Mouse (Mus musculus): ENCODE results near the gene Tent4a. TPM values are rescaled to one million over a fixed set of nuclear protein-coding genes. Genes with fewer than 3 reads are reported as not detected.

The Tent4a gene
- polyA plus RNA-seq, 1 experiment = 1.1 TPM

GRCm38 (mm10) chr13:69537366-69537765 is 2.9 kb upstream of the Tent4a start:
- Histone ChIP-seq H3K4me3 (replicated peaks) (no peak overlapping the region), H3K4me1 (ENCODE audit: control insufficient read depth) (peaks cover 41% of the 10 kb centered on the region)
- TF ChIP-seq GATA1 (IDR thresholded peaks at IDR 0.05; ENCODE audit: low read length) = no peak

GRCm38 (mm10) chr13:69536021-69536420 is 1.6 kb upstream of the Tent4a start:
- no peaks in the 10 kb centered on the region for H3K9me3 ChIP-seq (ENCODE audit: control insufficient read depth, low read length)
- H3K4me1 ChIP-seq (ENCODE audit: control insufficient read depth) = peaks cover 52% of the 10 kb centered on the region
- H3K36me3 ChIP-seq (ENCODE audit: control insufficient read depth) = peaks cover 10% of the 10 kb centered on the region
- TF ChIP-seq TAL1 (IDR thresholded peaks at IDR 0.05; ENCODE audit: low read length) = no peak
- TF ChIP-seq GATA1 (IDR thresholded peaks at IDR 0.05; ENCODE audit: low read length) = no peak
- no peaks in the 10 kb centered on the region for H3K27me3 ChIP-seq (ENCODE audit: control insufficient read depth)
- peak overlapping the region; percentile 98 for H3K4me3 ChIP-seq (replicated peaks)

More at GRCm38 (mm10) chr13:69537366-69537765, 2.9 kb upstream of the Tent4a start:
- H3K9me3 ChIP-seq (ENCODE audit: control insufficient read depth, low read length) = no peaks in the 10 kb centered on the region
- no peaks in the 10 kb centered on the region for H3K27me3 ChIP-seq (ENCODE audit: control insufficient read depth)
- no peaks in the 10 kb centered on the region for H3K36me3 ChIP-seq (ENCODE audit: control insufficient read depth)

GRCm38 (mm10) chr13:69534654-69535551 is 486 bp upstream of the Tent4a start:
- no peaks in the 10 kb centered on the region for H3K9me3 ChIP-seq (ENCODE audit: control insufficient read depth, low read length)
- H3K4me1 ChIP-seq (ENCODE audit: control insufficient read depth) = peaks cover 63% of the 10 kb centered on the region
- peak overlapping the region; percentile 98 for H3K4me3 ChIP-seq (replicated peaks)
- no peaks in the 10 kb centered on the region for H3K27me3 ChIP-seq (ENCODE audit: control insufficient read depth)
- H3K36me3 ChIP-seq (ENCODE audit: control insufficient read depth) = peaks cover 21% of the 10 kb centered on the region
- TF ChIP-seq GATA1 (IDR thresholded peaks at IDR 0.05; ENCODE audit: low read length) (no peak), TAL1 (IDR thresholded peaks at IDR 0.05; ENCODE audit: low read length) (no peak)

- H3K4me3 ChIP-seq (replicated peaks) = peak within 1 kb of the TSS; percentile 98
- peaks cover 69% of the 10 kb centered on the region for H3K4me1 ChIP-seq (ENCODE audit: control insufficient read depth)
- no peaks in the 10 kb centered on the region for H3K27me3 ChIP-seq (ENCODE audit: control insufficient read depth)
- no peak for TF ChIP-seq TAL1 (IDR thresholded peaks at IDR 0.05; ENCODE audit: low read length)
- TF ChIP-seq GATA1 (IDR thresholded peaks at IDR 0.05; ENCODE audit: low read length) = no peak
- H3K9me3 ChIP-seq (ENCODE audit: control insufficient read depth, low read length) = no peaks in the 10 kb centered on the region
- H3K36me3 ChIP-seq (ENCODE audit: control insufficient read depth) = peaks cover 29% of the 10 kb centered on the region
These were observed 748 bp downstream of the Tent4a start, which contains the start of gene Nsun2 for GRCm38 (mm10) chr13:69533405-69534333. Gene Nsun2, plus strand, starts transcription at chr13:69533746.

GRCm38 (mm10) chr13:69532893-69533404 is 1.5 kb downstream of the Tent4a start:
- peaks cover 70% of the 10 kb centered on the region for H3K4me1 ChIP-seq (ENCODE audit: control insufficient read depth)

GRCm38 (mm10) chr13:69532101-69532892 is 2.1 kb downstream of the Tent4a start:
- H3K9me3 ChIP-seq (ENCODE audit: control insufficient read depth, low read length) = no peaks in the 10 kb centered on the region
- peaks cover 74% of the 10 kb centered on the region for H3K4me1 ChIP-seq (ENCODE audit: control insufficient read depth)
- peaks cover 37% of the 10 kb centered on the region for H3K36me3 ChIP-seq (ENCODE audit: control insufficient read depth)

More at GRCm38 (mm10) chr13:69532893-69533404, 1.5 kb downstream of the Tent4a start:
- peak overlapping the region; percentile 98 for H3K4me3 ChIP-seq (replicated peaks)
- TF ChIP-seq TAL1 (IDR thresholded peaks at IDR 0.05; ENCODE audit: low read length) (no peak), GATA1 (IDR thresholded peaks at IDR 0.05; ENCODE audit: low read length) (no peak)
- peaks cover 35% of the 10 kb centered on the region for H3K36me3 ChIP-seq (ENCODE audit: control insufficient read depth)
- H3K27me3 ChIP-seq (ENCODE audit: control insufficient read depth) = no peaks in the 10 kb centered on the region
- H3K9me3 ChIP-seq (ENCODE audit: control insufficient read depth, low read length) = no peaks in the 10 kb centered on the region

GRCm38 (mm10) chr13:69531431-69531830 is 3.0 kb downstream of the Tent4a start:
- H3K27me3 ChIP-seq (ENCODE audit: control insufficient read depth) = no peaks in the 10 kb centered on the region
- TF ChIP-seq TAL1 (IDR thresholded peaks at IDR 0.05; ENCODE audit: low read length) (no peak), GATA1 (IDR thresholded peaks at IDR 0.05; ENCODE audit: low read length) (no peak)
- peaks cover 37% of the 10 kb centered on the region for H3K36me3 ChIP-seq (ENCODE audit: control insufficient read depth)
- H3K9me3 ChIP-seq (ENCODE audit: control insufficient read depth, low read length) = no peaks in the 10 kb centered on the region
- H3K4me1 ChIP-seq (ENCODE audit: control insufficient read depth) = peaks cover 75% of the 10 kb centered on the region
- peak overlapping the region; percentile 98 for H3K4me3 ChIP-seq (replicated peaks)

More at GRCm38 (mm10) chr13:69532101-69532892, 2.1 kb downstream of the Tent4a start:
- H3K4me3 ChIP-seq (replicated peaks) = peak overlapping the region; percentile 98
- TF ChIP-seq TAL1 (IDR thresholded peaks at IDR 0.05; ENCODE audit: low read length) (no peak), GATA1 (IDR thresholded peaks at IDR 0.05; ENCODE audit: low read length) (no peak)
- no peaks in the 10 kb centered on the region for H3K27me3 ChIP-seq (ENCODE audit: control insufficient read depth)

GRCm38 (mm10) chr13:69530951-69531350 is 3.5 kb downstream of the Tent4a start:
- Histone ChIP-seq H3K9me3 (ENCODE audit: control insufficient read depth, low read length) (no peaks in the 10 kb centered on the region), H3K36me3 (ENCODE audit: control insufficient read depth) (peaks cover 37% of the 10 kb centered on the region), H3K27me3 (ENCODE audit: control insufficient read depth) (no peaks in the 10 kb centered on the region), H3K4me3 (replicated peaks) (peak overlapping the region; percentile 98), H3K4me1 (ENCODE audit: control insufficient read depth) (peaks cover 72% of the 10 kb centered on the region)
- TF ChIP-seq GATA1 (IDR thresholded peaks at IDR 0.05; ENCODE audit: low read length) = no peak
- no peak for TF ChIP-seq TAL1 (IDR thresholded peaks at IDR 0.05; ENCODE audit: low read length)
